Mouse (Mus musculus) CH12.LX (cell line): Measurements from ENCODE around the gene Grid1. TPM values are rescaled to one million over a fixed set of nuclear protein-coding genes. Genes with fewer than 3 reads are reported as not detected.

Source experiments
- DNase-seq: peaks from one replicate; pipeline ENCODE4 v3.0.0-alpha.2; 2013; ENCODE audit errors: extremely low read depth
- H3K27ac ChIP-seq: 2 replicates; pipeline ENCODE4 v1.5.1; 2012; ENCODE audit warnings: low read depth, mild to moderate bottlenecking, control low read depth, moderate library complexity; ENCODE audit not compliant: insufficient read depth
- H3K27me3 ChIP-seq: replicated peaks from 2 replicates; pipeline ENCODE3; 2012; ENCODE audit warnings: inconsistent platforms
- H3K36me3 ChIP-seq, 2 experiments: replicated peaks in 1 of 2; 2 replicates each; pipeline versions ENCODE3 to v1.6.1; 2012; ENCODE audit warnings: inconsistent platforms in 1 of 2, low read length in 1 of 2, mild to moderate bottlenecking in 1 of 2, mixed read lengths in 1 of 2, moderate library complexity in 1 of 2; ENCODE audit not compliant: control insufficient read depth in 1 of 2, insufficient read depth in 1 of 2
- H3K4me1 ChIP-seq, 2 experiments: 2 replicates each; pipeline ENCODE4 v1.6.1; 2012; ENCODE audit warnings: inconsistent platforms in 1 of 2, moderate library complexity in 1 of 2; ENCODE audit not compliant: insufficient read depth in 2 of 2, control insufficient read depth in 1 of 2
- H3K4me2 ChIP-seq: 2 replicates; pipeline ENCODE4 v1.6.1; 2012; ENCODE audit warnings: low read depth, mild to moderate bottlenecking, control low read depth; ENCODE audit not compliant: poor library complexity, insufficient read depth, severe bottlenecking
- H3K4me3 ChIP-seq, 3 experiments: fragments of 150-350 bp in 1 of 3; sonication (generic) in 1 of 3; replicated peaks in 1 of 3; 2 replicates each; pipeline versions ENCODE3 to v1.5.1; 2011 to 2012; ENCODE audit warnings: low read depth in 2 of 3, low read length in 2 of 3, mild to moderate bottlenecking in 2 of 3, moderate library complexity in 2 of 3, control low read depth in 1 of 3, improper control_type of control experiment in 1 of 3, inconsistent platforms in 1 of 3, mixed read lengths in 1 of 3; ENCODE audit not compliant: poor library complexity in 1 of 3
- H3K79me2 ChIP-seq: replicated peaks from 2 replicates; pipeline ENCODE4 v1.6.1; 2012; ENCODE audit warnings: mild to moderate bottlenecking, moderate library complexity; ENCODE audit not compliant: control insufficient read depth, poor library complexity, insufficient read depth, severe bottlenecking; ENCODE audit errors: extremely low read depth
- H3K9ac ChIP-seq: 2 replicates; pipeline ENCODE4 v1.6.1; 2012; ENCODE audit warnings: low read depth, mild to moderate bottlenecking, control low read depth, moderate library complexity; ENCODE audit not compliant: insufficient read depth
- H3K9me3 ChIP-seq: replicated peaks from 2 replicates; pipeline ENCODE3; 2012; ENCODE audit warnings: low read length, inconsistent platforms, mixed read lengths
- BHLHE40 ChIP-seq: IDR thresholded peaks from 2 replicates; pipeline ENCODE4 v1.6.1; 2011; ENCODE audit warnings: mild to moderate bottlenecking, low read depth, low read length, improper control_type of control experiment
- CHD1 ChIP-seq: IDR thresholded peaks from 2 replicates; pipeline ENCODE4 v1.6.1; 2012; ENCODE audit warnings: low read depth, low read length, improper control_type of control experiment, inconsistent platforms
- CHD2 ChIP-seq: IDR thresholded peaks from 2 replicates; pipeline ENCODE4 v1.6.1; 2011; ENCODE audit warnings: low read length, improper control_type of control experiment
- CTCF ChIP-seq, 2 experiments: IDR thresholded peaks in 1 of 2; conservative IDR thresholded peaks in 1 of 2; 2 replicates each; pipeline ENCODE4 v1.5.1; 2011 to 2012; ENCODE audit warnings: low read depth in 2 of 2, low read length in 2 of 2, improper control_type of control experiment in 1 of 2, inconsistent platforms in 1 of 2, mild to moderate bottlenecking in 1 of 2, moderate library complexity in 1 of 2
- EP300 ChIP-seq: IDR thresholded peaks from 2 replicates; pipeline ENCODE4 v1.6.1; 2011; ENCODE audit warnings: low read length, improper control_type of control experiment
- GABPA ChIP-seq: IDR thresholded peaks from 2 replicates; pipeline ENCODE4 v1.6.1; 2012; ENCODE audit warnings: low read depth, low read length, improper control_type of control experiment, inconsistent platforms; ENCODE audit not compliant: insufficient replicate concordance
- HCFC1 ChIP-seq: IDR thresholded peaks from 2 replicates; pipeline ENCODE4 v1.6.1; 2012; ENCODE audit warnings: low read depth, mild to moderate bottlenecking, inconsistent platforms, low read length, improper control_type of control experiment
- IRF4 ChIP-seq: IDR thresholded peaks from 2 replicates; pipeline ENCODE4 v1.6.1; 2014; ENCODE audit warnings: low read depth, mild to moderate bottlenecking, inconsistent platforms, low read length, improper control_type of control experiment
- JUN ChIP-seq: IDR thresholded peaks from 2 replicates; pipeline ENCODE4 v1.6.1; 2011; ENCODE audit warnings: low read depth, mild to moderate bottlenecking, low read length, improper control_type of control experiment, moderate library complexity; ENCODE audit not compliant: insufficient read depth
- JUND ChIP-seq: conservative IDR thresholded peaks from 2 replicates; pipeline ENCODE4 v1.6.1; 2011; ENCODE audit warnings: low read depth, low read length, improper control_type of control experiment
- KAT2A ChIP-seq: IDR thresholded peaks from 2 replicates; pipeline ENCODE4 v1.6.1; 2012; ENCODE audit warnings: low read length, improper control_type of control experiment, inconsistent platforms; ENCODE audit not compliant: insufficient replicate concordance
- MAFK ChIP-seq: IDR thresholded peaks from 2 replicates; pipeline ENCODE4 v1.6.1; 2011; ENCODE audit warnings: low read length, improper control_type of control experiment; ENCODE audit not compliant: insufficient replicate concordance
- MAX ChIP-seq: IDR thresholded peaks from 2 replicates; pipeline ENCODE4 v1.6.1; 2011; ENCODE audit warnings: low read length, improper control_type of control experiment
- MAZ ChIP-seq: IDR thresholded peaks from 2 replicates; pipeline ENCODE4 v1.6.1; 2012; ENCODE audit warnings: low read depth, mild to moderate bottlenecking, inconsistent platforms, low read length, improper control_type of control experiment, moderate library complexity
- MEF2A ChIP-seq: IDR thresholded peaks from 2 replicates; pipeline ENCODE4 v1.6.1; 2014; ENCODE audit warnings: low read depth, mild to moderate bottlenecking, inconsistent platforms, low read length, improper control_type of control experiment, borderline replicate concordance
- MXI1 ChIP-seq: IDR thresholded peaks from 2 replicates; pipeline ENCODE4 v1.6.1; 2011; ENCODE audit warnings: mild to moderate bottlenecking, low read depth, low read length, improper control_type of control experiment
- MYC ChIP-seq: IDR thresholded peaks from 2 replicates; pipeline ENCODE4 v1.6.1; 2011; ENCODE audit warnings: low read depth, mild to moderate bottlenecking, improper control_type of control experiment, low read length
- NELFE ChIP-seq: IDR thresholded peaks from 2 replicates; pipeline ENCODE4 v1.6.1; 2011; ENCODE audit warnings: low read depth, low read length, improper control_type of control experiment
- NRF1 ChIP-seq: IDR thresholded peaks from 2 replicates; pipeline ENCODE4 v1.6.1; 2014; ENCODE audit warnings: low read depth, mild to moderate bottlenecking, inconsistent platforms, low read length, improper control_type of control experiment, moderate library complexity
- PAX5 ChIP-seq: IDR thresholded peaks from 2 replicates; pipeline ENCODE4 v1.6.1; 2012; ENCODE audit warnings: low read length, inconsistent platforms, mixed read lengths
- POLR2A ChIP-seq: IDR thresholded peaks from 2 replicates; pipeline ENCODE4 v1.6.1; 2011; ENCODE audit warnings: low read depth, mild to moderate bottlenecking, improper control_type of control experiment, low read length
- POLR2AphosphoS2 ChIP-seq: IDR thresholded peaks from 2 replicates; pipeline ENCODE4 v1.6.1; 2011; ENCODE audit warnings: low read depth, low read length, improper control_type of control experiment
- RCOR1 ChIP-seq: conservative IDR thresholded peaks from 2 replicates; pipeline ENCODE4 v1.6.1; 2012; ENCODE audit warnings: low read depth, mild to moderate bottlenecking, inconsistent platforms, low read length, improper control_type of control experiment
- SMC3 ChIP-seq: IDR thresholded peaks from 2 replicates; pipeline ENCODE4 v1.6.1; 2011; ENCODE audit warnings: low read depth, low read length, improper control_type of control experiment
- TBP ChIP-seq: conservative IDR thresholded peaks from 2 replicates; pipeline ENCODE4 v1.6.1; 2011; ENCODE audit warnings: low read depth, low read length, improper control_type of control experiment
- TCF12 ChIP-seq: IDR thresholded peaks from 2 replicates; pipeline ENCODE4 v1.6.1; 2014; ENCODE audit warnings: low read depth, mild to moderate bottlenecking, inconsistent platforms, low read length, improper control_type of control experiment
- UBTF ChIP-seq: IDR thresholded peaks from 2 replicates; pipeline ENCODE4 v1.6.1; 2012; ENCODE audit warnings: low read depth, mild to moderate bottlenecking, inconsistent platforms, low read length, improper control_type of control experiment, moderate library complexity
- USF2 ChIP-seq: conservative IDR thresholded peaks from 2 replicates; pipeline ENCODE4 v1.6.1; 2011; ENCODE audit warnings: low read depth, low read length, improper control_type of control experiment
- ZC3H11A ChIP-seq: IDR thresholded peaks from 2 replicates; pipeline ENCODE4 v1.6.1; 2012; ENCODE audit warnings: low read depth, mild to moderate bottlenecking, inconsistent platforms, low read length, improper control_type of control experiment
- ZNF384 ChIP-seq: IDR thresholded peaks from 2 replicates; pipeline ENCODE4 v1.6.1; 2012; ENCODE audit warnings: low read depth, low read length, improper control_type of control experiment, inconsistent platforms
- dilution Hi-C: fragments of 300-500 bp; cut with MboI; formaldehyde crosslinking; loops from 2 replicates; pipeline ENCODE4 v1.14.3; 2020; ENCODE audit warnings: low sequenced_read_pairs; ENCODE audit not compliant: extremely low pct_unique_long_range_greater_than_20kb, extremely low pct_ligation_motif_present
- in situ Hi-C: fragments of 300-500 bp; cut with MboI; formaldehyde crosslinking; loops from 3 replicates; pipeline ENCODE4 v1.14.3; 2019; ENCODE audit warnings: low sequenced_read_pairs, low pct_ligation_motif_present, low pct_unique_long_range_greater_than_20kb, mixed read lengths
- polyA plus RNA-seq: library from polyadenylated mRNA; unstranded; fragments of >175 nt; gene quantifications from 2 replicates; pipeline ENCODE4 v1.2.1, GENCODE M21; 2012; ENCODE audit warnings: low read depth; ENCODE audit not compliant: insufficient read length
- total RNA-seq, 2 experiments: library from RNA; depleted of rRNA; stranded (reverse); fragments of 300-350 nt in 1 of 2; fragments of >200 nt in 1 of 2; gene quantifications; 2 replicates each; pipeline ENCODE4 v1.2.3; 2012 to 2014

The Grid1 gene
- total and polyA plus RNA-seq, 3 experiments = not detected

DNA sequence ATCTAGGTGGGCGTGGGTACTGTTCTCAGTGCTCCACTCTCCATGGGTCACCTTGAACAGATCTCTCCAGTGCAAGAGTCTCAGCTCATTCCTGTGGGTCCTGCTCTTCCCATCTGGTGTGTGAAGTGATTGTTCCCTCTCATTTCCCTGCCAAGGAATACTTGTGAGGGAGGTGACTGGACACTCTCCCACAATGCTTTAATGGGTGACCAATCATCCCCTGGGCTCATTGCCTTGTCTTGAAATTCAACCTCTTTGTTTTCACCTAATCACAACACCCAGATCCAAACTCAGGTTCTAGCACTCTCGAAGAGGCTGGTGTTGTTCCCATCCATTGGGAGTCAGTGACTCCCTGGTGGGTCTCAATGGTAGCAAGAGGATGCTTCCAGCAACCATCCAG is 754.6 kb downstream of the Grid1 start:
- TF ChIP-seq USF2 (no peak), RCOR1 (no peak), MAFK (no peak), ZNF384 (no peak), SMC3 (no peak), MYC (no peak), JUND (no peak), TBP (no peak), CHD2 (no peak), MAX (no peak), MAZ (no peak), POLR2AphosphoS2 (no peak), ZC3H11A (no peak), IRF4 (no peak), GABPA (no peak), UBTF (no peak), KAT2A (no peak), BHLHE40 (no peak), POLR2A (no peak)
- in situ Hi-C loops = no loop called here
- H3K4me1 ChIP-seq = no peaks in the 10 kb centered on the region
- no peaks in the 10 kb centered on the region for H3K79me2 ChIP-seq
- H3K4me3 ChIP-seq = no peak overlapping the region
- dilution Hi-C loops = no loop called here
- peaks cover 73% of the 10 kb centered on the region for H3K9me3 ChIP-seq
- no peak overlapping the region for H3K4me2 ChIP-seq
- no peak overlapping the region for H3K27ac ChIP-seq
- H3K36me3 ChIP-seq = no peaks in the 10 kb centered on the region
- H3K27me3 ChIP-seq = no peaks in the 10 kb centered on the region
- DNase-seq = no peak
- no peak overlapping the region for H3K9ac ChIP-seq

DNA sequence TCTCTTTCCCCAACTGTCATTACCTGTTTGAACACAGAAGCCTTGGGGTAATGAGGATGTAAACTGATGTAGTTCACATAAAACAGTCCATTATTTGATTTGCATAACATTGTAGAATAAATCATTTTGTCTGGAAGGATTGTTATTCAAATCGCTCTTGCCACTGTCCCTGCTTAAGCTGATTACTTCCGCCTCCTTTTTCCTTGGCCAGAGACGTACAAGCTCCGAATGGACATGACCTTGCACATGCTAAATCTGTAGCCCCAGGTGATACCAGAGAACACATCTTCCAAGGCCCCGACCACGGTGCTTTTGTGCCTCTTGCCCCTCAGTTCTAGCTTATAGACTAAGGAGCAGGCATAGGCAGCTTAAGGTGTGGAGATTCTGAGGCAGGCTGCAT is 755.4 kb downstream of the Grid1 start:
- no peak for DNase-seq
- dilution Hi-C loops = no loop called here
- Histone ChIP-seq H3K4me1 (no peaks in the 10 kb centered on the region), H3K4me3 (no peak overlapping the region), H3K27me3 (no peaks in the 10 kb centered on the region), H3K9ac (no peak overlapping the region), H3K27ac (no peak overlapping the region), H3K79me2 (no peaks in the 10 kb centered on the region)
- TF ChIP-seq CHD1 (no peak), TBP (no peak), NRF1 (no peak), MXI1 (no peak), SMC3 (no peak), MEF2A (no peak), JUN (no peak), MAX (no peak), CHD2 (no peak), UBTF (no peak), EP300 (no peak), MYC (no peak), CTCF (conservative IDR thresholded peaks at IDR 0.05 in 1 of 2, IDR thresholded peaks at IDR 0.05 in 1 of 2; ENCODE audit: low read depth in 2 of 2, low read length in 2 of 2) (no peak), TCF12 (no peak), POLR2A (no peak), NELFE (no peak), RCOR1 (no peak), HCFC1 (no peak), PAX5 (no peak)
- TF ChIP-seq, all 38 proteins: peak for 0
- in situ Hi-C loops = no loop called here
- H3K4me2 ChIP-seq = no peak overlapping the region
- H3K36me3 ChIP-seq = no peaks in the 10 kb centered on the region
- H3K9me3 ChIP-seq = peaks cover 74% of the 10 kb centered on the region
